Mouse (Mus musculus): ENCODE data around the gene Paqr7. TPM values are rescaled to one million over a fixed set of nuclear protein-coding genes. Genes with fewer than 3 reads are reported as not detected.
"Not testable (repeated sequence)": the region's sequence is repeated elsewhere in the genome, so short reads cannot be mapped to it uniquely, and the experiment has no call there.

Gene Paqr7
- total and polyA plus RNA-seq, 3 experiments, result 13.4 to 37.2 (median 16.7) TPM

DNA sequence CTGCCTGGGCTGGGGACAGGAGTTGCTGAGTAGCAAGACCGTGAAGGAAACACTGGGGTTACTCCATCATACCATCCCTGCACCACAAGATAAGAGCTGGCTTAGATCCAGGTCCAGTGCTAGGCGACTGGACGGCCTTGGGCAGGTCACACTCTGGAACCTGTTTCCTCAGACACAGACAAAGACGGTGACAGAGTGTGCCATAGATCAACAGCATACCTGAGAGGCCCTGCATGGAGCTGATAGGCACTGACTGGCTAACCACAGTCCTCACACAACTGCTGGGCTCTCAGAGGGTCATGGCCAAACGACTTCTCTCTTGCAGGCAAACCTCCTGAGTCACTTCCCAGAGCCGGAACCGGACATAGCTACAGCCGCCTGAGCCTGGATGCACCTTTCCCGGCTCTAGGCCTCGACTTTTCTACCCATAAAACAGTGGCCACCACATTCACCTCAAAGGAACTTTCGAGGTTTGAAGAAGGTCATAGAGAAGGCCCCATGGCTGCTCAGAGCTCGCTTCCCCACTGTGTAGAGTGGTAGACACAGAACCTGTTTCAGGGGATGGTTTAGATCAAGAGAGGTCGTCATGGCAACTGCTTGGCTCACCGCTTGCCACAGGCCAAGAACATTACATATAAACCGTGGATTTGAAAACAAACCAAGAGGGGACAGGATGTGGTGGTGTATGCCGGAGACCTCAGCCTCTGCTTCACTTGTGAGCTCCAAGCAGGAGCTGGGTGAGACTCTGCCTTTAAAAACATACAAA, 1.5 kb upstream of the Paqr7 start:
- intact Hi-C loops (cut with DNase I), result no loop called here
- no peaks in the 10 kb centered on the region for H3K27me3 ChIP-seq (ENCODE audit: control insufficient read depth, insufficient read depth, low read length)
- peaks cover 10% of the 10 kb centered on the region for H3K4me1 ChIP-seq (ENCODE audit: control insufficient read depth, insufficient read depth, low read length)
- H3K79me2 ChIP-seq (replicated peaks; ENCODE audit: control insufficient read depth, insufficient read depth, low read length), result no peaks in the 10 kb centered on the region
- DNase-seq, result peak in 1 of 2 experiments; percentile 39
- H3K9ac ChIP-seq (ENCODE audit: low read depth, low read length), result no peak overlapping the region
- no peaks in the 10 kb centered on the region for H3K36me3 ChIP-seq (ENCODE audit: control insufficient read depth, insufficient read depth, low read length)
- TF ChIP-seq EP300 (IDR thresholded peaks at IDR 0.05; ENCODE audit: insufficient read depth, low read depth, low read length) (no peak), CTCF (IDR thresholded peaks at IDR 0.05) (no peak), POLR2A (IDR thresholded peaks at IDR 0.05; ENCODE audit: insufficient read depth, low read depth, low read length) (no peak)
- H3K27ac ChIP-seq, result peak overlapping the region; percentile 15; the same call in 1 of the 2 replicates
- 50% methylated on average over 16 of the region's 16 CpGs for WGBS
- no peak overlapping the region for H3K4me3 ChIP-seq

DNA sequence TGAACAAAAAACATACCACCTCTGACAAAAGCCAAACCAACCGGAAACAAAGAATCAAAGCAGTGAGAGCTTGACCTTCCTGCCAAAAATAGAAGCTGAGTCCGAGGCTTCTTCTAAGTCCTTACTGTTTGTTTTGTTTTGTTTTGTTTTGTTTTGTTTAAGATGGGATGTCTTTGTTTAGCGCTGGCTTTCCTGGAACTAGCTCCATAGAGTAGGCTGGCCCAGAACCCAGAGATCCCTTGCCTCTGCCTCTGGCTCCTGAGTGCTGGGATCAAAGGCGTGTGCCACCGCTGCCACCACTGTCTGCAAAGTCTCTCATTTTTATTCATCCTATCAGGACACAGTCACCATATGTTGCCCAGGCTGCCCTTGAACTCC, 962 bp upstream of the Paqr7 start:
- TF ChIP-seq POLR2A (IDR thresholded peaks at IDR 0.05; ENCODE audit: insufficient read depth, low read depth, low read length) (no peak), EP300 (IDR thresholded peaks at IDR 0.05; ENCODE audit: insufficient read depth, low read depth, low read length) (no peak), CTCF (IDR thresholded peaks at IDR 0.05) (no peak)
- H3K36me3 ChIP-seq (ENCODE audit: control insufficient read depth, insufficient read depth, low read length), result no peaks in the 10 kb centered on the region
- H3K4me1 ChIP-seq (ENCODE audit: control insufficient read depth, insufficient read depth, low read length), result peaks cover 10% of the 10 kb centered on the region
- H3K9ac ChIP-seq (ENCODE audit: low read depth, low read length), result no peak overlapping the region
- H3K4me3 ChIP-seq, result no peak overlapping the region
- intact Hi-C loops (cut with DNase I), result no loop called here
- DNase-seq, result no peak
- WGBS, result 63% methylated on average over 5 of the region's 5 CpGs
- no peaks in the 10 kb centered on the region for H3K27me3 ChIP-seq (ENCODE audit: control insufficient read depth, insufficient read depth, low read length)
- H3K27ac ChIP-seq, result peak overlapping the region; percentile 83
- no peaks in the 10 kb centered on the region for H3K79me2 ChIP-seq (replicated peaks; ENCODE audit: control insufficient read depth, insufficient read depth, low read length)

GRCm38 (mm10) chr4:134497223-134497622, 726 bp downstream of the Paqr7 start:
- Histone ChIP-seq H3K36me3 (ENCODE audit: control insufficient read depth, insufficient read depth, low read length) (no peaks in the 10 kb centered on the region), H3K27me3 (ENCODE audit: control insufficient read depth, insufficient read depth, low read length) (no peaks in the 10 kb centered on the region), H3K27ac (peak overlapping the region; percentile 83), H3K79me2 (replicated peaks; ENCODE audit: control insufficient read depth, insufficient read depth, low read length) (no peaks in the 10 kb centered on the region), H3K4me1 (ENCODE audit: control insufficient read depth, insufficient read depth, low read length) (peaks cover 10% of the 10 kb centered on the region), H3K4me3 (peak overlapping the region; percentile 69), H3K9ac (ENCODE audit: low read depth, low read length) (peak overlapping the region; percentile 74)
- WGBS, result 2% methylated on average over 6 of the region's 6 CpGs
- no peak for DNase-seq
- TF ChIP-seq EP300 (IDR thresholded peaks at IDR 0.05; ENCODE audit: insufficient read depth, low read depth, low read length), result 0 out of 2 replicates have a peak, but pooled peaks have one; percentile 24
- TF ChIP-seq CTCF (IDR thresholded peaks at IDR 0.05), result no peak
- no peak for TF ChIP-seq POLR2A (IDR thresholded peaks at IDR 0.05; ENCODE audit: insufficient read depth, low read depth, low read length)
- intact Hi-C loops (cut with DNase I), result no loop called here

- no peaks in the 10 kb centered on the region for H3K27me3 ChIP-seq (ENCODE audit: control insufficient read depth, insufficient read depth, low read length)
- H3K9ac ChIP-seq (ENCODE audit: low read depth, low read length), result no peak overlapping the region
- no peak for TF ChIP-seq POLR2A (IDR thresholded peaks at IDR 0.05; ENCODE audit: insufficient read depth, low read depth, low read length)
- no peak for TF ChIP-seq CTCF (IDR thresholded peaks at IDR 0.05)
- no peak for TF ChIP-seq EP300 (IDR thresholded peaks at IDR 0.05; ENCODE audit: insufficient read depth, low read depth, low read length)
- no peaks in the 10 kb centered on the region for H3K36me3 ChIP-seq (ENCODE audit: control insufficient read depth, insufficient read depth, low read length)
- H3K79me2 ChIP-seq (replicated peaks; ENCODE audit: control insufficient read depth, insufficient read depth, low read length), result no peaks in the 10 kb centered on the region
- intact Hi-C loops (cut with DNase I), result no loop called here
- peaks cover 10% of the 10 kb centered on the region for H3K4me1 ChIP-seq (ENCODE audit: control insufficient read depth, insufficient read depth, low read length)
- WGBS, result 63% methylated on average over 12 of the region's 12 CpGs
- DNase-seq, result no peak
- no peak overlapping the region for H3K4me3 ChIP-seq
- H3K27ac ChIP-seq, result no peak overlapping the region
Measured at GRCm38 (mm10) chr4:134497986-134498731, 1.7 kb downstream of the Paqr7 start.

GRCm38 (mm10) chr4:134498983-134499382, 2.5 kb downstream of the Paqr7 start:
- WGBS, result 72% methylated on average over 6 of the region's 6 CpGs
- H3K27me3 ChIP-seq (ENCODE audit: control insufficient read depth, insufficient read depth, low read length); intact Hi-C loops (cut with DNase I); H3K4me3 ChIP-seq; H3K9ac ChIP-seq (ENCODE audit: low read depth, low read length); H3K27ac ChIP-seq; H3K79me2 ChIP-seq (replicated peaks; ENCODE audit: control insufficient read depth, insufficient read depth, low read length); H3K36me3 ChIP-seq (ENCODE audit: control insufficient read depth, insufficient read depth, low read length); H3K4me1 ChIP-seq (ENCODE audit: control insufficient read depth, insufficient read depth, low read length); DNase-seq: not testable (repeated sequence)

DNA sequence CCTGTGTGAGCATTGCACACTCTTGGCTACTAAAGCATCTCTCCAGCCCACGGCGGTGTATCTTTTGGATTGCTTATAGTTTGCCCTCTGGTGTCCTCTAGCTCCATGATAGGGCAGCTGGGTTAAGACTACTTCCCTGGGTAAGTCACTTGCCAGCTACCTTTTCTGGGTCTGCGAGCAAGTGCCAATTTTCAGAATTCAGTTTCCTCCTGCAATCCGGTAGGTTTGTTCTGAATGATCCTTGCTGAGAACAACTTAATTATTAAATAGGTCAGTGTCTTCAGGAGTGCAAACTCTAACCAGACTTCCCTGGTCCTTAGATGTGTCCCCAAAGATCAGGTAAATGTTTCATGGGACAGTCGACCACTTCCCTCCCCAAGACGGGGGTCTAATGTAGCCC, 4.6 kb downstream of the Paqr7 start:
- Histone ChIP-seq H3K36me3 (ENCODE audit: control insufficient read depth, insufficient read depth, low read length) (no peaks in the 10 kb centered on the region), H3K4me3 (no peak overlapping the region), H3K79me2 (replicated peaks; ENCODE audit: control insufficient read depth, insufficient read depth, low read length) (no peaks in the 10 kb centered on the region), H3K9ac (ENCODE audit: low read depth, low read length) (no peak overlapping the region), H3K4me1 (ENCODE audit: control insufficient read depth, insufficient read depth, low read length) (peaks cover 4% of the 10 kb centered on the region; the same call in 1 of the 2 replicates), H3K27ac (no peak overlapping the region), H3K27me3 (ENCODE audit: control insufficient read depth, insufficient read depth, low read length) (no peaks in the 10 kb centered on the region)
- intact Hi-C loops (cut with DNase I), result no loop called here
- no peak for DNase-seq
- 90% methylated on average over 6 of the region's 6 CpGs for WGBS
- TF ChIP-seq EP300 (IDR thresholded peaks at IDR 0.05; ENCODE audit: insufficient read depth, low read depth, low read length) (no peak), CTCF (IDR thresholded peaks at IDR 0.05) (no peak), POLR2A (IDR thresholded peaks at IDR 0.05; ENCODE audit: insufficient read depth, low read depth, low read length) (no peak)

Data from heart, adult 2 months (tissue).